Mouse (Mus musculus) lung, postnatal 36 days (tissue): Measurements from ENCODE around the gene Rps15.

Experiments used
- DNase-seq: peaks from one replicate; pipeline ENCODE4 v3.0.0; 2022; ENCODE audit warnings: mixed read lengths

The Rps15 gene

DNA sequence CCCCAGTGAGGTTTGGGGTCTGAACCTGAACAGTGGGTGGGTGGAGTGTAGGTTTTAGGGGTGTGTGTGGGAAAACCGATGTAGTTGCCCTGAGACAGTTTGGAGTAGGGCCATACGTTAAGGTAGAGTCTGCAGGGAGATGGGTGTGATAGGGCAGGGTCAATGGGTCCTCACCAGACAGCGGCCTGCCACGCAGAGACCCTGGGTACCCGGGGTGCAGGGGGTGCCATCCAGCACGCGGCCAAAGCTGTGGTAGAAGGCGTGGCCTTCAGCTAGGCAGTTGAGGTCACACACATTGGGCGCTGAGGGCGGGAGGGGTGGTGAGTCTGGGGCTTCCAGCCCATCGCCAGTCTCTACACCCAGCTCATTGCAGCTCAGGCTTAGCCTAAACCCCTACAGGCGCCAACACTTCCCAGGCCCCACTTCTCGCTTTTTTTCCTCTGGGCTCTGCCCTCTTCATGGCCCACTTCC lies 51.2 kb downstream of the Rps15 start:
- DNase-seq = no peak
